Comparison of ENCODE assay signal across 13 mouse cellular contexts in genomic region chr12:69265031-69265430, GRCm38 (mm10).
"Had no signal": no experiment of that assay in that cellular context is flagged by ENCODE, and none has a peak within 500 bp of the region (broad histone marks: within the 10 kb centered on the region; RNA-seq: fewer than 3 reads in every experiment).

No protein-coding gene starts in this region.

- DNase-seq: forebrain, postnatal 0 days; gastrocnemius, postnatal 14 days; gastrocnemius, postnatal 36 days; heart, adult 18-20 months; heart, postnatal 10 days; kidney, adult 11 months; kidney, adult 2 months; kidney, adult 9 months; kidney, postnatal 14 days; kidney, postnatal 36 days; layer of hippocampus, adult 9-11 months; layer of hippocampus, postnatal 36 days; left cerebral cortex, postnatal 4 days had no signal
